Mouse (Mus musculus): ENCODE results near the gene Pakap. TPM values are rescaled to one million over a fixed set of nuclear protein-coding genes. Genes with fewer than 3 reads are reported as not detected.

Pakap gene
- total RNA-seq, 2 experiments from 2014 or later, result 1.2 TPM; not detected in 1

DNA sequence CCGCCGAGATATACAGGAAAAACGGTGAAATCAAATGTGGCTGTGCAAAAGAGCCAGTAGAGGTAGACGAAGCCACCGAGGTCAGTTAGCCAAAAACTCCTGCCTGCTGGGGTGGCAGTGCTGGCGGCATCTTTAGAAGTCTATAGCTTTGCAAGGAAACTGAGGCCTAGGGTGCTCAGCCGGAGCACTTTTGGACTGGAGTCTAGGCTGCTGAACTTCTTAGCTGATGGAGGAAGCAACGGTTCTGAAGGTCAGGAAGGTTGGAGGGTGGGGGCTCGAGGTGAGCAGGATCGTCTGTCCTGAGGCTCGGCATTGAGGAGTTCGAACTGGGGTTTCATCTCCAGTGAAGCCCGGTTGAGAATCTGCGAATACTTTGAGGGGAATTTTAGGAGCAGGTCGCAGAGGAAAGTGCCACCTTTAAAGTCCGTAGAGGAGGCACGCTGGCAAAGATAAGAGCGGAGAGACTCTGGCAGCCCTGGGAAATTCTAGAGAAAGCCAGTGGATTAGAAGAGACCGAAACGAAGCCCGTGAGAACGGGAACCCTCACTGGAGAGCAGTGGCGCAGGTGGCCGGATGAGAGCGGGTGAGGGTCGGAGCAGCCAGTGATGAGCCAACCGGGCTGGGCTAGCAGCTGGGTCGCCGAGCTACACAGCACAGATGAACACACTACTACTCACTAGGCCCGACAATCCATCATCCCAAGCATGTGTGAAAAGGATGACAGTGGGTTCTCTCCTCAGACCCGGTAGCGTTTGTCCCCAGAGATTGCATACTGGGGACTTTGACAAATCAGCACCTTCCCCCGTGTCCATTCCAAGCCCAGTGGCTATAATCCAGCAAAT, 214.8 kb downstream of the Pakap start:
- no peak for ATAC-seq (replicated peaks; ENCODE audit: low FRiP score, poor library complexity, severe bottlenecking)

- no peak for ATAC-seq (replicated peaks; ENCODE audit: low FRiP score, poor library complexity, severe bottlenecking)
These were observed 215.4 kb downstream of the Pakap start for GRCm38 (mm10) chr4:57783391-57783770.

GRCm38 (mm10) chr4:57783853-57784600, 216.0 kb downstream of the Pakap start:
- no peak for ATAC-seq (replicated peaks; ENCODE audit: low FRiP score, poor library complexity, severe bottlenecking)

DNA sequence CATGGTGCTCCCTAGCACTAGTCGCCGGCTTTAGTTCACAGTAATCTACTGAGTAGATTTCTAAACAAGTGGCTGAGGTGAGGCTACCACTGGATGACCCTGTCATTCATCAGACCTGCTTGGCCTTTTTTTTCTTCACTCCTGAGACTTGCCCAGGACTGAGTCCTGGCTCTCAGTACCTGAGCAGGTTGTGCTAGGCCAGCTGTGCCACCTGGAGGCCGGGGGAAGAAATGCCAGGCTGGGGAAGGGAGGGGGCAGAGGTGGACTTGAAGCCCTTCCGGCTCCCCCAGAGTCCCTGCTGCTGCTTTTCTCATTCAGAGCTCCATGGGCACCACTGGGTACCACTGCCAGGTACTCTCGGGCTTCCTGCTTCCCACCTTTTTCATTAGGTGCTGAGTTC, 220.7 kb downstream of the Pakap start:
- ATAC-seq (replicated peaks; ENCODE audit: low FRiP score, poor library complexity, severe bottlenecking), result no peak

GRCm38 (mm10) chr4:57789118-57789517, 221.1 kb downstream of the Pakap start:
- no peak for ATAC-seq (replicated peaks; ENCODE audit: low FRiP score, poor library complexity, severe bottlenecking)

- no peak for ATAC-seq (replicated peaks; ENCODE audit: low FRiP score, poor library complexity, severe bottlenecking)
These were observed 226.0 kb downstream of the Pakap start for GRCm38 (mm10) chr4:57793989-57794388.

- no peak for ATAC-seq (replicated peaks; ENCODE audit: low FRiP score, poor library complexity, severe bottlenecking)
These were observed 226.6 kb downstream of the Pakap start for GRCm38 (mm10) chr4:57794547-57794946.

GRCm38 (mm10) chr4:57797548-57798285, 229.7 kb downstream of the Pakap start:
- ATAC-seq (replicated peaks; ENCODE audit: low FRiP score, poor library complexity, severe bottlenecking), result no peak

DNA sequence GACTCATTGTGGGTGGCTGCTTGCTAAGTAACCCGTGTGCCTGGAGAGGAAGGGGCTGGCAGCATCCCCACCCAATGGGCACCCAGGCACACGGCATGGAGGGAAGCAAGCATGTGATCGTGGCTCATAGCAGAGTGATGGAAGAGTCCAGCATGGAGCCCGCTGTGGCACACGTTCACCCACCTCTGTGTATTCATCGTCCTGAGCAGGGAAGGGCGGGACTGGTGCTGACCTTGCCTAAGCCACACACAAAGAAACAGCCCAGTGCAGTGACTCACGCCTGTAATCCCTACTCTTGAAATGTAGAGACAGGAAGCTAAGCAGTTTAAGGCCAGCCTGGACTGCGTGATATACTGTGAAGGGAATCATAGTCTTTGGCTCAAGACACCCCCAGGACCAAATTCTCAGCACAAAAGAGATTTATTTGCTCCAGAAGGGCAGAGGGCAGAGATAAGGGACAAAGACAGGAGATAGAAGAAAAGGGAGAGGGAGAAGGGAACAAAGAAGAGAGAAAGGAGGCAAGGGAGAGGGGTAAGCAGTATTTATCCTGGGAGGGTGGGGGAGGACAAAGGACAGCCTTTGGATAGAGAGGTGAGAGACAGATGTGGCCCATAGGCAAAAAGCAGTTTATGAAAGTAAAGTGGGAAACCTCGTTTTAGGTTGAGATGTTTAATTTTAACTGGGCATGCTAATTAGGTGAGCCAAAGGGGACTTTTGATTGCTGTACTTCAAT, 230.5 kb downstream of the Pakap start:
- 0 out of 2 replicates have a peak, but pooled peaks have one; percentile 55 for ATAC-seq (replicated peaks; ENCODE audit: low FRiP score, poor library complexity, severe bottlenecking)

DNA sequence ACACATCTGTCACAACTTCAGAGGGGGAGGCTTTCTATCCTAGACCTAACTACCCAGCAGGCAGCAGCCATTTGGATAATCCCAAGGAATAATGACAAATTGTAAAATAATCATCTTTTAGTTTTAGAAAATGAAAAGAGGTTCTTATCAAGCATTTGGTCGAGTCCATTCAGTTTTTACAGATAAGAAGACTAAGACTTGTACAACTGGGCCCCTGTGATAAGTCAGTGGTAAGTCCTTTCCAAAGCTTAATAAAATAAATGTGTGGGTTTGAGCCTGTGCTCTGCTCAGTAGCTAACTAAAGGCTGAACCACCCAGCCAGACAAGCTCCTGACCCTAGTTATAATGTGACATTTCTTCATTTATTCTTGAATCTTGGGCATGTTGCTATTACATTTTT, 231.3 kb downstream of the Pakap start:
- no peak for ATAC-seq (replicated peaks; ENCODE audit: low FRiP score, poor library complexity, severe bottlenecking)

DNA sequence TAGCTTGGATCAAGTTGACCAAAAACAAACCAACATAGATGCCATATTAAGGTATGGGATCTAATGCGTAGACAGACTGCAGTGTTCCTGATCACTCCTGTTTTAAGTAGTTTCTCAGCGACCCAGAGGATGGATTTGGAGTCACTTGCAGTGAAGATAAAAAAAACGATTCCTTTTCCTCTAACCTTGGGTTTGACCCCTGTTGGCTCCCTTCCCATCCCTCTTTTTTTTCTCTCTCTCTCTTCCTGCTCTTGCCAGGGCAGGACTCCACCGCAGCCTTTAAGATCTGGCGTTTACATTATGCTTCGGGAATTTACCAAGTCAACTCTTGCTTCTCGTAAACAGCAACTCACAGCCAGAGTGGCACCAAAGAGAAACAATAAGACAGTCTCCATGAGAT, 233.3 kb downstream of the Pakap start:
- ATAC-seq (replicated peaks; ENCODE audit: low FRiP score, poor library complexity, severe bottlenecking), result no peak

DNA sequence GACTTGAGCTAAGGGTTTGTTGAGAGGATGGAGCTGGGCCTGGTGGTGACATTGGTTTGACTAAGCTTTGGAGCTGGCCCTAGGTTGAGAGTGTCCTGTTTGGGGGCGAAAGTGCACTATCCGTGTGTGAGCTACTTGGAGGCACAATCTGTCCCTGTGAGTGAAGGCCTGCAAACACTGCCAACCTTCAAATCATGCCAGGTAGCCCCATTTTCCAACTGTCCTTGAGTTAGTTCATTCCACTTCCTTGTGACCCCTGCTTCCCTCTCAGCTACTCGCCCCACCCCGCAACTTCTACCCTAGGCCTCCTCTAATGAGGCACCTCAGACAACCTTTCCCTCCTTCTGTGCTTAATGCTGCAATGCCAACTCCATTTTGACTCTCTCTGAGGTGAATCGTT, 234.0 kb downstream of the Pakap start:
- ATAC-seq (replicated peaks; ENCODE audit: low FRiP score, poor library complexity, severe bottlenecking), result no peak

DNA sequence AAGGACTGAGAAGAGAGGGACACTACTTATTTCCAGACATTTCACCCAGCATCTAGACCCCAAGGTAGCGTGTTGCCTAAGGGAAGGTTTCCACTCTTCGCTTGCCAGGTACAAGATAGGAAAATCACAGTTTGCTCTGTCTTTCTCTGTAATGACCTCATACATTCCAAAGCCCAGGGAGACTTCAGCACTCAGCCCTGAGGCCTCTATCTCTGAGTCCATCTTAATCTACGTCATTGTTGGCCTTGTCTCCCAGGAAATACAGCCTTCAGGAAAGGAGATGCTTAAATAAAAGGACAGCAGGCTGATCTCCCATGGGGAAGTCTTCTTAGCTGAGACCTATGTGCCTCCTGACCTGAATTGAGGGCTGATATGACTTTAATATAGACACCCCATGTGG, 234.4 kb downstream of the Pakap start:
- no peak for ATAC-seq (replicated peaks; ENCODE audit: low FRiP score, poor library complexity, severe bottlenecking)

DNA sequence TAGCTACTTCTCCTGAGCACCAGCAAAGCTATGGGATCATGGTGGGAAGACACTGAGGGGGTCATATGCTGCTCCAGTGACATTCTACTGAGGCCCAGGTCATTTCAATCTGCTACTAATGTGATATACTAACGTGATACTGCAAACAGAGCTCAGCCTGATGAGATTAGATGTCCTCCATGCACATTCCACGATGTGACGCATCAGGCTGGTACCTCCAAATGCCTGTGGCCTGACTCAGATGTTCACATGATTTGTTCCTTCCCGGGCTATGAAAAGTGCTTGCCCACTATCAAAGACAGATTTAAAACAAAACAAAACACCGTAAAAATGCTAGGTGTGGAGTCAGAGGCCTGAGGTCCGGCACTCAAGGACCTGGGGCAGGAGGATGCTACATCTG, 236.9 kb downstream of the Pakap start:
- no peak for ATAC-seq (replicated peaks; ENCODE audit: low FRiP score, poor library complexity, severe bottlenecking)

GRCm38 (mm10) chr4:57809449-57809848, 241.5 kb downstream of the Pakap start:
- no peak for ATAC-seq (replicated peaks; ENCODE audit: low FRiP score, poor library complexity, severe bottlenecking)

GRCm38 (mm10) chr4:57812075-57812474, 244.1 kb downstream of the Pakap start:
- no peak for ATAC-seq (replicated peaks; ENCODE audit: low FRiP score, poor library complexity, severe bottlenecking)

GRCm38 (mm10) chr4:57812916-57813575, 245.1 kb downstream of the Pakap start:
- ATAC-seq (replicated peaks; ENCODE audit: low FRiP score, poor library complexity, severe bottlenecking), result no peak

GRCm38 (mm10) chr4:57813576-57813945, 245.6 kb downstream of the Pakap start:
- ATAC-seq (replicated peaks; ENCODE audit: low FRiP score, poor library complexity, severe bottlenecking), result no peak

GRCm38 (mm10) chr4:57815355-57815754, 247.4 kb downstream of the Pakap start:
- ATAC-seq (replicated peaks; ENCODE audit: low FRiP score, poor library complexity, severe bottlenecking), result no peak

All from erythroid progenitor cell, adult 5-6 weeks (primary cell).